Mouse (Mus musculus): ENCODE results near the gene Ccdc38. TPM values are rescaled to one million over a fixed set of nuclear protein-coding genes. Genes with fewer than 3 reads are reported as not detected.
A peak's percentile ranks its signal among the peaks of the same experiment; 100 is the strongest.

The Ccdc38 gene
- polyA plus RNA-seq, 1 experiment, result 0.02 TPM

GRCm38 (mm10) chr10:93596641-93597040 is 56.2 kb downstream of the Ccdc38 start:
- no peak overlapping the region for H3K4me3 ChIP-seq (ENCODE audit: extremely low read depth, insufficient read depth, insufficient read length)
- H3K36me3 ChIP-seq (ENCODE audit: control insufficient read depth, insufficient read depth, low read length), result no peaks in the 10 kb centered on the region
- H3K27me3 ChIP-seq (ENCODE audit: control insufficient read depth, insufficient read depth, low read length), result no peaks in the 10 kb centered on the region
- WGBS, result 88% methylated on average over 3 of the region's 3 CpGs
- no peak for DNase-seq (ENCODE audit: low read depth in 1 of 2, low spot score in 2 of 2)
- no peak overlapping the region for H3K27ac ChIP-seq (ENCODE audit: insufficient read depth, low read length)
- TF ChIP-seq POLR2A (IDR thresholded peaks at IDR 0.05; ENCODE audit: low read depth, low read length) (no peak), CTCF (IDR thresholded peaks at IDR 0.05; ENCODE audit: extremely low read depth, insufficient read depth, insufficient read length, insufficient replicate concordance) (no peak)
- H3K4me1 ChIP-seq (ENCODE audit: control insufficient read depth, insufficient read depth, insufficient read length), result peaks cover 3% of the 10 kb centered on the region; the same call in 1 of the 2 replicates

- TF ChIP-seq CTCF (IDR thresholded peaks at IDR 0.05; ENCODE audit: extremely low read depth, insufficient read depth, insufficient read length, insufficient replicate concordance), result no peak
- no peak for TF ChIP-seq POLR2A (IDR thresholded peaks at IDR 0.05; ENCODE audit: low read depth, low read length)
Measured at GRCm38 (mm10) chr10:93602309-93602708, 61.9 kb downstream of the Ccdc38 start.

GRCm38 (mm10) chr10:93603256-93603655 is 62.8 kb downstream of the Ccdc38 start:
- H3K4me1 ChIP-seq (ENCODE audit: control insufficient read depth, insufficient read depth, insufficient read length), result no peaks in the 10 kb centered on the region
- no peak overlapping the region for H3K4me3 ChIP-seq (ENCODE audit: extremely low read depth, insufficient read depth, insufficient read length)
- no peaks in the 10 kb centered on the region for H3K36me3 ChIP-seq (ENCODE audit: control insufficient read depth, insufficient read depth, low read length)
- DNase-seq (ENCODE audit: low read depth in 1 of 2, low spot score in 2 of 2), result no peak
- TF ChIP-seq CTCF (IDR thresholded peaks at IDR 0.05; ENCODE audit: extremely low read depth, insufficient read depth, insufficient read length, insufficient replicate concordance), result no peak
- no peak for TF ChIP-seq POLR2A (IDR thresholded peaks at IDR 0.05; ENCODE audit: low read depth, low read length)
- H3K27ac ChIP-seq (ENCODE audit: insufficient read depth, low read length), result no peak overlapping the region
- no peaks in the 10 kb centered on the region for H3K27me3 ChIP-seq (ENCODE audit: control insufficient read depth, insufficient read depth, low read length)
- WGBS, result 90% methylated on average over 1 of the region's 1 CpGs

More at GRCm38 (mm10) chr10:93602309-93602708, 61.9 kb downstream of the Ccdc38 start:
- H3K36me3 ChIP-seq (ENCODE audit: control insufficient read depth, insufficient read depth, low read length), result no peaks in the 10 kb centered on the region
- no peak overlapping the region for H3K4me3 ChIP-seq (ENCODE audit: extremely low read depth, insufficient read depth, insufficient read length)
- no peaks in the 10 kb centered on the region for H3K4me1 ChIP-seq (ENCODE audit: control insufficient read depth, insufficient read depth, insufficient read length)
- no peaks in the 10 kb centered on the region for H3K27me3 ChIP-seq (ENCODE audit: control insufficient read depth, insufficient read depth, low read length)
- DNase-seq (ENCODE audit: low read depth in 1 of 2, low spot score in 2 of 2), result no peak
- no peak overlapping the region for H3K27ac ChIP-seq (ENCODE audit: insufficient read depth, low read length)
- 87% methylated on average over 5 of the region's 5 CpGs for WGBS

GRCm38 (mm10) chr10:93606326-93606725 is 65.9 kb downstream of the Ccdc38 start:
- 89% methylated on average over 9 of the region's 9 CpGs for WGBS

GRCm38 (mm10) chr10:93608051-93608450 is 67.6 kb downstream of the Ccdc38 start:
- peak in 1 of 2 experiments; percentile 12 for DNase-seq (ENCODE audit: low read depth in 1 of 2, low spot score in 2 of 2)

More at GRCm38 (mm10) chr10:93606326-93606725, 65.9 kb downstream of the Ccdc38 start:
- Histone ChIP-seq H3K27ac (ENCODE audit: insufficient read depth, low read length) (no peak overlapping the region), H3K27me3 (ENCODE audit: control insufficient read depth, insufficient read depth, low read length) (no peaks in the 10 kb centered on the region), H3K4me1 (ENCODE audit: control insufficient read depth, insufficient read depth, insufficient read length) (no peaks in the 10 kb centered on the region), H3K36me3 (ENCODE audit: control insufficient read depth, insufficient read depth, low read length) (no peaks in the 10 kb centered on the region), H3K4me3 (ENCODE audit: extremely low read depth, insufficient read depth, insufficient read length) (no peak overlapping the region)
- no peak for DNase-seq (ENCODE audit: low read depth in 1 of 2, low spot score in 2 of 2)
- TF ChIP-seq POLR2A (IDR thresholded peaks at IDR 0.05; ENCODE audit: low read depth, low read length) (no peak), CTCF (IDR thresholded peaks at IDR 0.05; ENCODE audit: extremely low read depth, insufficient read depth, insufficient read length, insufficient replicate concordance) (no peak)

GRCm38 (mm10) chr10:93609236-93609635 is 68.8 kb downstream of the Ccdc38 start:
- H3K4me3 ChIP-seq (ENCODE audit: extremely low read depth, insufficient read depth, insufficient read length), result no peak overlapping the region
- no peak for DNase-seq (ENCODE audit: low read depth in 1 of 2, low spot score in 2 of 2)
- H3K27me3 ChIP-seq (ENCODE audit: control insufficient read depth, insufficient read depth, low read length), result no peaks in the 10 kb centered on the region
- no peaks in the 10 kb centered on the region for H3K36me3 ChIP-seq (ENCODE audit: control insufficient read depth, insufficient read depth, low read length)
- TF ChIP-seq POLR2A (IDR thresholded peaks at IDR 0.05; ENCODE audit: low read depth, low read length) (no peak), CTCF (IDR thresholded peaks at IDR 0.05; ENCODE audit: extremely low read depth, insufficient read depth, insufficient read length, insufficient replicate concordance) (no peak)
- no peaks in the 10 kb centered on the region for H3K4me1 ChIP-seq (ENCODE audit: control insufficient read depth, insufficient read depth, insufficient read length)
- WGBS, result over 99% methylated on average over 7 of the region's 7 CpGs
- H3K27ac ChIP-seq (ENCODE audit: insufficient read depth, low read length), result no peak overlapping the region

More at GRCm38 (mm10) chr10:93608051-93608450, 67.6 kb downstream of the Ccdc38 start:
- WGBS, result 76% methylated on average over 9 of the region's 9 CpGs
- no peak overlapping the region for H3K4me3 ChIP-seq (ENCODE audit: extremely low read depth, insufficient read depth, insufficient read length)
- H3K27ac ChIP-seq (ENCODE audit: insufficient read depth, low read length), result no peak overlapping the region
- H3K36me3 ChIP-seq (ENCODE audit: control insufficient read depth, insufficient read depth, low read length), result no peaks in the 10 kb centered on the region
- no peaks in the 10 kb centered on the region for H3K4me1 ChIP-seq (ENCODE audit: control insufficient read depth, insufficient read depth, insufficient read length)
- TF ChIP-seq POLR2A (IDR thresholded peaks at IDR 0.05; ENCODE audit: low read depth, low read length) (no peak), CTCF (IDR thresholded peaks at IDR 0.05; ENCODE audit: extremely low read depth, insufficient read depth, insufficient read length, insufficient replicate concordance) (peak; percentile 62; the same call in 1 of the 2 replicates)
- H3K27me3 ChIP-seq (ENCODE audit: control insufficient read depth, insufficient read depth, low read length), result no peaks in the 10 kb centered on the region

GRCm38 (mm10) chr10:93610896-93611295 is 70.5 kb downstream of the Ccdc38 start:
- DNase-seq (ENCODE audit: low read depth in 1 of 2, low spot score in 2 of 2), result no peak
- TF ChIP-seq POLR2A (IDR thresholded peaks at IDR 0.05; ENCODE audit: low read depth, low read length), result no peak
- TF ChIP-seq CTCF (IDR thresholded peaks at IDR 0.05; ENCODE audit: extremely low read depth, insufficient read depth, insufficient read length, insufficient replicate concordance), result no peak
- H3K4me3 ChIP-seq (ENCODE audit: extremely low read depth, insufficient read depth, insufficient read length), result no peak overlapping the region
- H3K4me1 ChIP-seq (ENCODE audit: control insufficient read depth, insufficient read depth, insufficient read length), result peaks cover 2% of the 10 kb centered on the region; the same call in 1 of the 2 replicates
- H3K36me3 ChIP-seq (ENCODE audit: control insufficient read depth, insufficient read depth, low read length), result no peaks in the 10 kb centered on the region
- no peaks in the 10 kb centered on the region for H3K27me3 ChIP-seq (ENCODE audit: control insufficient read depth, insufficient read depth, low read length)
- WGBS, result 100% methylated on average over 1 of the region's 1 CpGs
- no peak overlapping the region for H3K27ac ChIP-seq (ENCODE audit: insufficient read depth, low read length)
